Mouse (Mus musculus): ENCODE results near the gene Tcf25. TPM values are rescaled to one million over a fixed set of nuclear protein-coding genes. Genes with fewer than 3 reads are reported as not detected.
"Not testable (repeated sequence)": the region's sequence is repeated elsewhere in the genome, so short reads cannot be mapped to it uniquely, and the experiment has no call there.

Tcf25 gene
- polyA plus RNA-seq, 1 experiment: 41.8 TPM

DNA sequence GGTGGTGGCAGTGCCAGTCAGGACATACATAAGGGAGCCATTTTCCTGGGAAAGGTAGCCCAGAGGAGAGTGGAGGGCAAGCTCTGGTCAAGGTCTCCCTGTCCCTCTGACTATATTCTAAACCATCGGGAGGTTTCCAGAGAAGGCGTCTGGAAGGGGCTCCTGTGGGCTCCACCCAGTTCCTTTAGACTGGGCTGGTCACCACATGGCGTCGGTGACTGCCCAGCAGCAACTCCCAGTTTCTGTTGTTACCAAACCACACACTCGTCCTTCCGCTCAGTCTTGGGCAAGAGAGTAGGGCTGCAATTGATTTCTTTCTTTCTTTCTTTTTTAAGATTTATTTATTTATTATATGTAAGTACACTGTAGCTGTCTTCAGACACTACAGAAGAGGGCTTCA is 70.6 kb downstream of the Tcf25 start:
- Histone ChIP-seq H3K27ac (ENCODE audit: control insufficient read depth, insufficient read depth, low read depth, low read length) (no peak overlapping the region), H3K4me1 (ENCODE audit: control insufficient read depth, insufficient read depth, low read length) (peaks cover 12% of the 10 kb centered on the region), H3K36me3 (ENCODE audit: control insufficient read depth, insufficient read depth, low read length) (no peaks in the 10 kb centered on the region), H3K27me3 (ENCODE audit: control insufficient read depth, insufficient read depth, low read length) (no peaks in the 10 kb centered on the region), H3K4me3 (ENCODE audit: control insufficient read depth, low read depth, low read length) (no peak overlapping the region)
- TF ChIP-seq POLR2A (IDR thresholded peaks at IDR 0.05; ENCODE audit: control insufficient read depth, low read depth, low read length) (no peak), CTCF (IDR thresholded peaks at IDR 0.05; ENCODE audit: control insufficient read depth, insufficient read depth, insufficient replicate concordance, low read depth, low read length) (no peak)

- no peak for TF ChIP-seq CTCF (IDR thresholded peaks at IDR 0.05; ENCODE audit: control insufficient read depth, insufficient read depth, insufficient replicate concordance, low read depth, low read length)
- no peak for TF ChIP-seq POLR2A (IDR thresholded peaks at IDR 0.05; ENCODE audit: control insufficient read depth, low read depth, low read length)
- Histone ChIP-seq H3K27ac (ENCODE audit: control insufficient read depth, insufficient read depth, low read depth, low read length) (no peak overlapping the region), H3K4me1 (ENCODE audit: control insufficient read depth, insufficient read depth, low read length) (peaks cover 12% of the 10 kb centered on the region), H3K27me3 (ENCODE audit: control insufficient read depth, insufficient read depth, low read length) (no peaks in the 10 kb centered on the region), H3K4me3 (ENCODE audit: control insufficient read depth, low read depth, low read length) (no peak overlapping the region), H3K36me3 (ENCODE audit: control insufficient read depth, insufficient read depth, low read length) (no peaks in the 10 kb centered on the region)
Measured at GRCm38 (mm10) chr8:123445981-123446380, 72.4 kb downstream of the Tcf25 start.

GRCm38 (mm10) chr8:123446799-123447198 is 73.2 kb downstream of the Tcf25 start:
- Histone ChIP-seq H3K4me1 (ENCODE audit: control insufficient read depth, insufficient read depth, low read length) (peaks cover 12% of the 10 kb centered on the region), H3K27ac (ENCODE audit: control insufficient read depth, insufficient read depth, low read depth, low read length) (no peak overlapping the region), H3K27me3 (ENCODE audit: control insufficient read depth, insufficient read depth, low read length) (no peaks in the 10 kb centered on the region), H3K36me3 (ENCODE audit: control insufficient read depth, insufficient read depth, low read length) (no peaks in the 10 kb centered on the region), H3K4me3 (ENCODE audit: control insufficient read depth, low read depth, low read length) (no peak overlapping the region)
- no peak for TF ChIP-seq CTCF (IDR thresholded peaks at IDR 0.05; ENCODE audit: control insufficient read depth, insufficient read depth, insufficient replicate concordance, low read depth, low read length)
- TF ChIP-seq POLR2A (IDR thresholded peaks at IDR 0.05; ENCODE audit: control insufficient read depth, low read depth, low read length): no peak

DNA sequence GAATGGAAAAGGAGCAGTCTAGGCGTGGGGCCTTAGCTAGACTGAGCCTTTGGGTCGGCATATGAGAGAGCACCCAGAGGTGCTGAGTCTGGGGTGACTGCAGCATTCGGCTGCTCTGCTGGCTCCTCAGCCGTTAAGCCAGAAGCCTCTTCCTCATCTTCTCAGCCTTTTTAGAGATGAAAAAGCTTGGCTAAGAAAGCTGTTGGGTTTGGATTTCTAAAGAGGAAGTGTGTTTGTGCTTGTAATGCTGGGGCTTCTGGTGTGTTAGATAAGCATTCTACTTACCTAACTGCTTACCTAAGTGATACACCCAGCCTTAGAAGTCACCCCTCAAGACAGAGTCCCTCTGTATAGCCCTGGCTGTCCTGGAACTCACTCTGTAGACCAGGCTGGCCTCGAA is 77.2 kb downstream of the Tcf25 start:
- TF ChIP-seq POLR2A (IDR thresholded peaks at IDR 0.05; ENCODE audit: control insufficient read depth, low read depth, low read length) (no peak), CTCF (IDR thresholded peaks at IDR 0.05; ENCODE audit: control insufficient read depth, insufficient read depth, insufficient replicate concordance, low read depth, low read length) (no peak)
- Histone ChIP-seq H3K4me1 (ENCODE audit: control insufficient read depth, insufficient read depth, low read length) (no peaks in the 10 kb centered on the region; the same call in 1 of the 2 replicates), H3K27me3 (ENCODE audit: control insufficient read depth, insufficient read depth, low read length) (no peaks in the 10 kb centered on the region), H3K27ac (ENCODE audit: control insufficient read depth, insufficient read depth, low read depth, low read length) (no peak overlapping the region), H3K36me3 (ENCODE audit: control insufficient read depth, insufficient read depth, low read length) (no peaks in the 10 kb centered on the region), H3K4me3 (ENCODE audit: control insufficient read depth, low read depth, low read length) (no peak overlapping the region)

GRCm38 (mm10) chr8:123451747-123452146 is 78.2 kb downstream of the Tcf25 start:
- H3K27me3 ChIP-seq (ENCODE audit: control insufficient read depth, insufficient read depth, low read length); H3K36me3 ChIP-seq (ENCODE audit: control insufficient read depth, insufficient read depth, low read length); H3K27ac ChIP-seq (ENCODE audit: control insufficient read depth, insufficient read depth, low read depth, low read length); H3K4me1 ChIP-seq (ENCODE audit: control insufficient read depth, insufficient read depth, low read length); H3K4me3 ChIP-seq (ENCODE audit: control insufficient read depth, low read depth, low read length): not testable (repeated sequence)

DNA sequence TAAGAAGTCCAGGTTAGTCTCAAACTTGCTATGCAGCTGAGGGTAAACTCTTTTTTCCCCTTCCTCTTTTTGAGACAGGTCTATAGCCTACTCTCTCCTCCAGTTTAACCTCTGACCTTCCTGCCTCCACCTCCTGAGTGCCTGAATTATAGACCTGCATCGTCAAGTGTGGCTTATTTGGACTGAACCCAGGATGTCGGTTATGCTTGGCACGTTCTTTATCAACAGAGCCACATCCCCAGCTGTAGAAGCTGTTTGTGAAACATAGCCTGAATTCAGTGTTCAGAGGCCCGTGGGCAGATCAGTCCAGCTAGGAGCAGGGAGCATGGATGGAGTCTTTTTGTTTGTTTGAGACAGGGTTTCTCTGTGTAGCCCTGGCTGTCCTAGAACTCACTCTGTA is 78.6 kb downstream of the Tcf25 start:
- H3K27me3 ChIP-seq (ENCODE audit: control insufficient read depth, insufficient read depth, low read length): no peaks in the 10 kb centered on the region
- no peaks in the 10 kb centered on the region for H3K4me1 ChIP-seq (ENCODE audit: control insufficient read depth, insufficient read depth, low read length)
- H3K36me3 ChIP-seq (ENCODE audit: control insufficient read depth, insufficient read depth, low read length): no peaks in the 10 kb centered on the region
- no peak overlapping the region for H3K4me3 ChIP-seq (ENCODE audit: control insufficient read depth, low read depth, low read length)
- no peak overlapping the region for H3K27ac ChIP-seq (ENCODE audit: control insufficient read depth, insufficient read depth, low read depth, low read length)
- no peak for TF ChIP-seq POLR2A (IDR thresholded peaks at IDR 0.05; ENCODE audit: control insufficient read depth, low read depth, low read length)
- no peak for TF ChIP-seq CTCF (IDR thresholded peaks at IDR 0.05; ENCODE audit: control insufficient read depth, insufficient read depth, insufficient replicate concordance, low read depth, low read length)

- TF ChIP-seq CTCF (IDR thresholded peaks at IDR 0.05; ENCODE audit: control insufficient read depth, insufficient read depth, insufficient replicate concordance, low read depth, low read length) (no peak), POLR2A (IDR thresholded peaks at IDR 0.05; ENCODE audit: control insufficient read depth, low read depth, low read length) (no peak)
- H3K4me3 ChIP-seq (ENCODE audit: control insufficient read depth, low read depth, low read length): no peak overlapping the region
- H3K4me1 ChIP-seq (ENCODE audit: control insufficient read depth, insufficient read depth, low read length): no peaks in the 10 kb centered on the region
- no peaks in the 10 kb centered on the region for H3K36me3 ChIP-seq (ENCODE audit: control insufficient read depth, insufficient read depth, low read length)
- no peaks in the 10 kb centered on the region for H3K27me3 ChIP-seq (ENCODE audit: control insufficient read depth, insufficient read depth, low read length)
- H3K27ac ChIP-seq (ENCODE audit: control insufficient read depth, insufficient read depth, low read depth, low read length): no peak overlapping the region
Measured at GRCm38 (mm10) chr8:123453291-123453690, 79.7 kb downstream of the Tcf25 start.

Other genes with a start within 250 kb of the Tcf25 start
- 3.8 and 5.2 TPM in 2 replicates for gene Sult5a1, start 215.4 kb upstream of the Tcf25 start, polyA plus RNA-seq (2012; rRNA removed)
- 9.6 and 10.5 TPM in 2 replicates for gene Dpep1, start 187.5 kb upstream of the Tcf25 start, polyA plus RNA-seq (2012; rRNA removed)
- gene Chmp1a, start 161.0 kb upstream of the Tcf25 start, polyA plus RNA-seq (2012; rRNA removed): 98.1 and 98.4 TPM in 2 replicates
- 921 and 929 TPM in 2 replicates for gene Spata33, start 160.9 kb upstream of the Tcf25 start, polyA plus RNA-seq (2012; rRNA removed)
- 62.0 and 65.4 TPM in 2 replicates for gene Cdk10, start 148.9 kb upstream of the Tcf25 start, polyA plus RNA-seq (2012; rRNA removed)
- 34.4 and 35.0 TPM in 2 replicates for gene Spata2l, start 137.5 kb upstream of the Tcf25 start, polyA plus RNA-seq (2012; rRNA removed)
- 7.9 and 8.3 TPM in 2 replicates for gene Zfp276, start 119.6 kb upstream of the Tcf25 start, polyA plus RNA-seq (2012; rRNA removed)
- gene Vps9d1, start 119.4 kb upstream of the Tcf25 start, polyA plus RNA-seq (2012; rRNA removed): 30.0 and 34.2 TPM in 2 replicates
- gene Fanca, start 55.2 kb upstream of the Tcf25 start, polyA plus RNA-seq (2012; rRNA removed): 37.3 and 48.1 TPM in 2 replicates
- gene Spire2, start 41.0 kb upstream of the Tcf25 start, polyA plus RNA-seq (2012; rRNA removed): 26.0 and 27.4 TPM in 2 replicates
- 0.02 and 0.15 TPM in 2 replicates for gene Mc1r, start 33.4 kb downstream of the Tcf25 start, polyA plus RNA-seq (2012; rRNA removed)
- 43.5 and 48.7 TPM in 2 replicates for gene Tubb3, start 37.7 kb downstream of the Tcf25 start, polyA plus RNA-seq (2012; rRNA removed)
- 3.5 and 3.7 TPM in 2 replicates for gene Def8, start 49.8 kb downstream of the Tcf25 start, polyA plus RNA-seq (2012; rRNA removed)
- gene Afg3l1, start 104.2 kb downstream of the Tcf25 start, polyA plus RNA-seq (2012; rRNA removed): 29.5 and 30.4 TPM in 2 replicates
- gene Dbndd1, start 141.7 kb downstream of the Tcf25 start, polyA plus RNA-seq (2012; rRNA removed): 51.9 and 52.5 TPM in 2 replicates
- 54.7 and 55.3 TPM in 2 replicates for gene Gas8, start 145.1 kb downstream of the Tcf25 start, polyA plus RNA-seq (2012; rRNA removed)